Mouse (Mus musculus): Measurements from ENCODE around the gene Pros1. TPM values are rescaled to one million over a fixed set of nuclear protein-coding genes. Genes with fewer than 3 reads are reported as not detected.
A peak's percentile ranks its signal among the peaks of the same experiment; 100 is the strongest.

The Pros1 gene
- total RNA-seq (2014; rRNA removed) (8.3 and 11.4 TPM in 2 replicates), polyA plus RNA-seq (2015; fragmentation: Nextera tagmentation; extraction: Ambion mirVana) (7.2 and 9.3 TPM in 2 replicates)

DNA sequence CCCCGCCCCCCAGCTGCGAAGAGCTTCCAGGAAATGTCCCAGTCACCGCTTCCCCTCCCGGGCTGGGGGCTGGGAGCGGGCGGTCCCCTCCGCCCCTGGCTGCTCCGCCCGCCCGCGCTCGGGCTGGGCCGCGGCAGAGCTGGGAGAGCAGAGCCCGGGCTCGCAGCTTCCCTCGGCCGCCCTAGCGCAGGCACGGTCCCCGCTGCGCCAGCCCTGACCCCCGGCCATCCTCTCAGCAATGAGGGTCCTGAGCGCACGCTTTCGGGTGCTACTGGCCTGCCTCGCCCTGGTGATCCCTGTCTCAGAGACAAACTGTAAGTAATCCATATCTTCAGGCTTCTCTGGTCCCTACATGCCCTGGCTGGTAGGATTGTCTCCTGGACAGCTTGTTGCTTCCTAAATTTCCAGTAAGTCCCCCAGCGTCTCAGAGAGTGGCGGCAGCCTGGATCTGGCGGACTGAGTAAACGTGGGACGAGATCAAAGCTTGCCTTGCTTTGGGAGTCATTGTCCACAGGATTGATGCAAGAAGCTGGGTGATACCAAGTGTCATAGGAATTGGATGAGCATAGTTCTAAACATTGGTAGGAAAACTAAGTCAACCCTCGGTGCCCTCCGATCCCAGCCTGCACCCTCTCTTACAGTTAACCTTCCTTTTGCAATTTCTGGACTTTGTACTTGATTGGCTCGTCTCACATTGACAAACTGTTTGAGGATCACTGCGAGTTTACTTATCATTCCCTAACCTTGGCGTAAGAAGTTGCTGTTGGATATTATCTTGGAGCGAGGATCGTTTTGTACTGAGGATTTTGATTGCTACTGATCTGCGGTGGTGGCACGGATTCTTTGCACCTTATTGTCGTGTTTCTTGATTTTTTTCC lies at the start of gene Pros1:
Pros1 (plus strand) TSS at position 117 of the 878 bp plus-strand sequence.
- Histone ChIP-seq H3K4me1 (ENCODE audit: insufficient read depth) (no peaks in the 10 kb centered on the region), H3K36me3 (ENCODE audit: insufficient read depth) (no peaks in the 10 kb centered on the region), H3K27me3 (ENCODE audit: insufficient read depth, low read length) (0 out of 2 replicates have a peak, but pooled peaks cover 5% of the 10 kb centered on the region), H3K9me3 (ENCODE audit: low read length) (no peaks in the 10 kb centered on the region), H3K9ac (peak within 1 kb of the TSS; percentile 72), H3K4me2 (ENCODE audit: low read depth) (peak within 1 kb of the TSS; percentile 99), H3K4me3 (ENCODE audit: low read depth, low read length) (peak within 1 kb of the TSS; percentile 59), H3K27ac (ENCODE audit: low read depth, low read length) (peak within 1 kb of the TSS; percentile 40)
- TF ChIP-seq CTCF (IDR thresholded peaks at IDR 0.05; ENCODE audit: low read depth), result no peak
- 3% methylated on average over 39 of the region's 42 CpGs for WGBS
- ATAC-seq (peak; percentile 93), DNase-seq (peak; percentile 47)

DNA sequence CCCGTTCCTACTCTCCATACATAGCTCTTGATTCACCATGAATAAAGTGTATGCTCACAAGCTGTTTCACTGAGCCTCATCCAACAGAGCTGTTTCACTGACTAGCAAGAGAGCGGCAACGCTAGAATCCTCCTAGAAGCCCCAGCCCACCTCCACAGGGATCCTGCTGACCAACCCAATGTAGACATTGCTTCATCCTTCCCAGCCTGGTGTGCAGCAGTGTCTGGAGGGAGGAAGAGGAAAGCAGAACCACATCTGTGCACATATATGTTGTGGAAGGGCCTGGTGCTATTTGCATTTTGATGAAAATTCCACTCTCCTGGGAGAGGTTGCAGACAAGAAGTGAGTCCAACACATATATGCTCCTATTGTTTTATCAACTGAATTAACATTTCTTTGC lies 49.5 kb upstream of the Pros1 start:
- DNase-seq (no peak), ATAC-seq (no peak)
- no peak overlapping the region for H3K27ac ChIP-seq (ENCODE audit: low read depth, low read length)
- no peaks in the 10 kb centered on the region for H3K27me3 ChIP-seq (ENCODE audit: insufficient read depth, low read length)
- no peaks in the 10 kb centered on the region for H3K9me3 ChIP-seq (ENCODE audit: low read length)
- H3K4me2 ChIP-seq (ENCODE audit: low read depth), result no peak overlapping the region
- H3K9ac ChIP-seq, result no peak overlapping the region
- no peak for TF ChIP-seq CTCF (IDR thresholded peaks at IDR 0.05; ENCODE audit: low read depth)
- no peak overlapping the region for H3K4me3 ChIP-seq (ENCODE audit: low read depth, low read length)
- no peaks in the 10 kb centered on the region for H3K4me1 ChIP-seq (ENCODE audit: insufficient read depth)
- peaks cover 20% of the 10 kb centered on the region for H3K36me3 ChIP-seq (ENCODE audit: insufficient read depth)
- WGBS, result 94% methylated on average over 3 of the region's 3 CpGs

GRCm38 (mm10) chr16:62807249-62807979 lies 46.7 kb upstream of the Pros1 start:
- no peaks in the 10 kb centered on the region for H3K4me1 ChIP-seq (ENCODE audit: insufficient read depth)
- H3K9ac ChIP-seq, result no peak overlapping the region
- no peak for TF ChIP-seq CTCF (IDR thresholded peaks at IDR 0.05; ENCODE audit: low read depth)
- H3K27me3 ChIP-seq (ENCODE audit: insufficient read depth, low read length), result no peaks in the 10 kb centered on the region
- 61% methylated on average over 8 of the region's 8 CpGs for WGBS
- no peak overlapping the region for H3K27ac ChIP-seq (ENCODE audit: low read depth, low read length)
- H3K4me3 ChIP-seq (ENCODE audit: low read depth, low read length), result no peak overlapping the region
- H3K9me3 ChIP-seq (ENCODE audit: low read length), result no peaks in the 10 kb centered on the region
- DNase-seq (no peak), ATAC-seq (no peak)
- no peak overlapping the region for H3K4me2 ChIP-seq (ENCODE audit: low read depth)
- H3K36me3 ChIP-seq (ENCODE audit: insufficient read depth), result peaks cover 11% of the 10 kb centered on the region

DNA sequence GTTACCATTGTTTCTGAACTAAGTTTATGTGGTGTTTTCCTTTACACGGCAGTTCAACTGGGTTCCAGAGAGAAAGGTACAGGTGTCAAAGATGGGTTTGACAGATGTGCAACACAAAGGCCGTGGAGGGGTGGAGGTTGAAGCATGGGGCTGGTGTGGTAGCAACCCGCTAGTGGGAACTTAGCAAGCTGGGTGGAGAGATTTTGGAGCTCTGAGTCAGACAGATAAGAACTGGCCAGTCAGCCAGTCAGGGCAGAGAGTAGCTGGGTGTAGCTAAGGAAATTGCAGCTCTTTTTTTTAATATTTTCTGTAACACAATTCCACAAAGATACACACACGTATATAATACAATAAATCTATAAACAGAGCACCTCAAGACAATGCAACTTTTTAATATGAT lies 43.3 kb upstream of the Pros1 start:
- Histone ChIP-seq H3K4me3 (ENCODE audit: low read depth, low read length) (no peak overlapping the region), H3K27me3 (ENCODE audit: insufficient read depth, low read length) (no peaks in the 10 kb centered on the region), H3K4me1 (ENCODE audit: insufficient read depth) (no peaks in the 10 kb centered on the region), H3K9ac (no peak overlapping the region), H3K36me3 (ENCODE audit: insufficient read depth) (0 out of 2 replicates have a peak, but pooled peaks cover 3% of the 10 kb centered on the region), H3K27ac (ENCODE audit: low read depth, low read length) (no peak overlapping the region), H3K9me3 (ENCODE audit: low read length) (no peaks in the 10 kb centered on the region), H3K4me2 (ENCODE audit: low read depth) (no peak overlapping the region)
- no peak for ATAC-seq
- no peak for DNase-seq
- TF ChIP-seq CTCF (IDR thresholded peaks at IDR 0.05; ENCODE audit: low read depth), result no peak
- WGBS, result 91% methylated on average over 4 of the region's 4 CpGs

DNA sequence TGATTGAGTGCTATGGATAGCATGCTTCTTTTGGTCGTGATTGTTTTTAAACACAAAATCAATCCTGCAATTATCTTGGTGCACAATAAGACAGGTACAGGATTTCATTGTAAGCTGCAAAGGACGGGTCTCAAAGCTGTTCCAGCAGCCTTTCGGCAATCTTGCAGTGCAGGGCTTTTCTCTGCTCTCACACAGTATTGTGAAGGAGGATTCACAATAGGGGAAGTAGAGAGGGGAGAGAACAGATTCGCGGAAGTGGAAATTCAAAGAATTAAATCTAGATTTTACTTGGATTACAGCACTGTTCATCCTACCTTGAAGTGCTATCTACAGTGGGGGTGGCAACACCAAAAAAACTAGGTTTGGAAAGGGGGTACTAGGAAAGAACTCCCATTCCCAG lies 40.3 kb upstream of the Pros1 start:
- ATAC-seq (no peak), DNase-seq (no peak)
- WGBS, result 73% methylated on average over 5 of the region's 5 CpGs
- H3K36me3 ChIP-seq (ENCODE audit: insufficient read depth), result no peaks in the 10 kb centered on the region
- no peak overlapping the region for H3K9ac ChIP-seq
- H3K4me1 ChIP-seq (ENCODE audit: insufficient read depth), result no peaks in the 10 kb centered on the region
- H3K9me3 ChIP-seq (ENCODE audit: low read length), result no peaks in the 10 kb centered on the region
- no peak overlapping the region for H3K4me3 ChIP-seq (ENCODE audit: low read depth, low read length)
- H3K27me3 ChIP-seq (ENCODE audit: insufficient read depth, low read length), result no peaks in the 10 kb centered on the region
- TF ChIP-seq CTCF (IDR thresholded peaks at IDR 0.05; ENCODE audit: low read depth), result no peak
- H3K4me2 ChIP-seq (ENCODE audit: low read depth), result no peak overlapping the region
- H3K27ac ChIP-seq (ENCODE audit: low read depth, low read length), result no peak overlapping the region

- no peak within 1 kb of the TSS for H3K9ac ChIP-seq
- no peak for TF ChIP-seq CTCF (IDR thresholded peaks at IDR 0.05; ENCODE audit: low read depth)
- no peak within 1 kb of the TSS for H3K27ac ChIP-seq (ENCODE audit: low read depth, low read length)
- H3K27me3 ChIP-seq (ENCODE audit: insufficient read depth, low read length), result no peaks in the 10 kb centered on the region
- WGBS, result 91% methylated on average over 5 of the region's 5 CpGs
- ATAC-seq (no peak), DNase-seq (no peak)
- H3K36me3 ChIP-seq (ENCODE audit: insufficient read depth), result no peaks in the 10 kb centered on the region
- no peaks in the 10 kb centered on the region for H3K4me1 ChIP-seq (ENCODE audit: insufficient read depth)
- H3K4me3 ChIP-seq (ENCODE audit: low read depth, low read length), result no peak within 1 kb of the TSS
- H3K4me2 ChIP-seq (ENCODE audit: low read depth), result no peak within 1 kb of the TSS
- H3K9me3 ChIP-seq (ENCODE audit: low read length), result no peaks in the 10 kb centered on the region
These were observed 39.6 kb upstream of the Pros1 start, which contains the start of gene Stx19 for GRCm38 (mm10) chr16:62814491-62814890. Stx19 (plus strand) TSS chr16:62814676.

DNA sequence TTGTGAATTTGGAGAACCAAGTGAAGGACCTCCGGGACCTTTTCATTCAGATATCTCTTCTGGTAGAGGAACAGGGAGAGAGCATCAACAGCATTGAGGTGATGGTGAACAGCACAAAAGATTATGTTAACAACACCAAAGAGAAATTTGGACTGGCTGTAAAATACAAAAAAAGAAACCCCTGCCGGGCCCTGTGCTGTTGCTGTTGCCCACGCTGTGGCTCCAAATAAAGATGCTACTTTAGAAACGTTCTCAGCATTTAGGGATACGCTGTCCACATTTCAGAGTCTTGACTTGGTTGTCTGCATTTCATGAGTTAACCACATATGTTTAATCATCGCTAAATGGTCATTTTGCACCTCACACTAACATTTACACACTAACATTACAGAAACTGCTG lies 31.6 kb upstream of the Pros1 start:
- WGBS, result 94% methylated on average over 6 of the region's 6 CpGs
- no peak overlapping the region for H3K9ac ChIP-seq
- H3K4me3 ChIP-seq (ENCODE audit: low read depth, low read length), result no peak overlapping the region
- no peak overlapping the region for H3K27ac ChIP-seq (ENCODE audit: low read depth, low read length)
- no peaks in the 10 kb centered on the region for H3K36me3 ChIP-seq (ENCODE audit: insufficient read depth)
- no peaks in the 10 kb centered on the region for H3K4me1 ChIP-seq (ENCODE audit: insufficient read depth)
- H3K27me3 ChIP-seq (ENCODE audit: insufficient read depth, low read length), result no peaks in the 10 kb centered on the region
- TF ChIP-seq CTCF (IDR thresholded peaks at IDR 0.05; ENCODE audit: low read depth), result no peak
- no peaks in the 10 kb centered on the region for H3K9me3 ChIP-seq (ENCODE audit: low read length)
- DNase-seq (no peak), ATAC-seq (no peak)
- no peak overlapping the region for H3K4me2 ChIP-seq (ENCODE audit: low read depth)
